Mouse (Mus musculus) heart, postnatal 36 days (tissue): ENCODE results near the gene Syde2. TPM values are rescaled to one million over a fixed set of nuclear protein-coding genes. Genes with fewer than 3 reads are reported as not detected.

ENCODE experiments used
- DNase-seq, 2 experiments: peaks; one replicate each; pipeline ENCODE4 v3.0.0; 2021 to 2022
- intact Hi-C: fragments of 180-260 bp; cut with DNase I; formaldehyde crosslinking; loops from one replicate; pipeline ENCODE4 v1.15.1; 2025
- total RNA-seq, 2 experiments: library from RNA; stranded (reverse); gene quantifications; 2 replicates each; pipeline ENCODE4 v1.2.3; 2021

Gene Syde2
- total RNA-seq, 2 experiments from 2014 or later: 13.8 to 18.6 TPM

- peak in 1 of 2 experiments; percentile 16 for DNase-seq
- intact Hi-C loops: loop anchor here (5.0 kb wide), 1 partner anchor 93 kb away; no protein-coding TSS in a partner anchor
Observed at GRCm38 (mm10) chr3:146044977-146045376, 57.3 kb downstream of the Syde2 start.

- DNase-seq: no peak
- intact Hi-C loops: loop anchor here (5.0 kb wide), 1 partner anchor 94 kb away; no protein-coding TSS in a partner anchor
Observed at GRCm38 (mm10) chr3:146046076-146046475, 58.4 kb downstream of the Syde2 start.

GRCm38 (mm10) chr3:146047704-146048207 lies 60.1 kb downstream of the Syde2 start:
- intact Hi-C loops: loop anchor here (5.0 kb wide), 1 partner anchor 95 kb away; no protein-coding TSS in a partner anchor
- DNase-seq: peak; percentile 31 to 41

GRCm38 (mm10) chr3:146049951-146050350 lies 62.3 kb downstream of the Syde2 start:
- DNase-seq: no peak
- intact Hi-C loops: loop anchor here (5.0 kb wide), 1 partner anchor 98 kb away; no protein-coding TSS in a partner anchor

GRCm38 (mm10) chr3:146051277-146052007 lies 63.8 kb downstream of the Syde2 start:
- intact Hi-C loops: no loop called here
- DNase-seq: no peak

- intact Hi-C loops: no loop called here
- DNase-seq: no peak
Observed at GRCm38 (mm10) chr3:146053082-146053814, 65.6 kb downstream of the Syde2 start.

- DNase-seq: no peak
- intact Hi-C loops: no loop called here
Observed at GRCm38 (mm10) chr3:146053873-146054272, 66.2 kb downstream of the Syde2 start.

- intact Hi-C loops: no loop called here
Observed at GRCm38 (mm10) chr3:146057131-146057530, 69.5 kb downstream of the Syde2 start.

GRCm38 (mm10) chr3:146058263-146058662 lies 70.6 kb downstream of the Syde2 start:
- intact Hi-C loops: loop anchor here (1.0 kb wide), 1 partner anchor 119 kb away; no protein-coding TSS in a partner anchor
- DNase-seq: peak; percentile 58 to 59

More at GRCm38 (mm10) chr3:146057131-146057530, 69.5 kb downstream of the Syde2 start:
- DNase-seq: no peak

GRCm38 (mm10) chr3:146059356-146059926 lies 71.8 kb downstream of the Syde2 start:
- intact Hi-C loops: no loop called here
- DNase-seq: no peak

GRCm38 (mm10) chr3:146063146-146063545 lies 75.5 kb downstream of the Syde2 start:
- intact Hi-C loops: no loop called here
- DNase-seq: no peak

GRCm38 (mm10) chr3:146069276-146069675 lies 81.6 kb downstream of the Syde2 start:
- DNase-seq: no peak
- intact Hi-C loops: no loop called here

Other genes starting within 250 kb of the Syde2 start
- gene Ddah1, start 229.2 kb upstream of the Syde2 start, total RNA-seq: 1 to 10 TPM; 8.4 to 8.9 TPM
- gene Bcl10, start 65.1 kb upstream of the Syde2 start, total RNA-seq: 10 to 100 TPM; 18.2 to 19.6 TPM
- 10 to 100 TPM; 16.0 to 16.6 TPM for gene 2410004B18Rik, start 49.9 kb upstream of the Syde2 start, total RNA-seq
- not detected for gene Wdr63, start 120.3 kb downstream of the Syde2 start, total RNA-seq
- gene Mcoln3, start 129.6 kb downstream of the Syde2 start, total RNA-seq: not detected
- under 1 TPM; 0.22 to 0.25 TPM for gene Mcoln2, start 162.0 kb downstream of the Syde2 start, total RNA-seq
- gene Lpar3, start 233.1 kb downstream of the Syde2 start, total RNA-seq: under 1 TPM; 0.24 to 0.28 TPM